Mouse (Mus musculus) A20 (cell line): ENCODE data around the gene Galnt2.
A peak's percentile ranks its signal among the peaks of the same experiment; 100 is the strongest.

ENCODE experiments used
- DNase-seq: peaks from one replicate; pipeline ENCODE4 v3.0.0-alpha.2; 2011; ENCODE audit warnings: low read depth, low spot score

Gene Galnt2

GRCm38 (mm10) chr8:124231176-124231484 is at the start of gene Galnt2:
Gene Galnt2 (plus strand): TSS chr8:124231391.
- peak; percentile 89 for DNase-seq

DNA sequence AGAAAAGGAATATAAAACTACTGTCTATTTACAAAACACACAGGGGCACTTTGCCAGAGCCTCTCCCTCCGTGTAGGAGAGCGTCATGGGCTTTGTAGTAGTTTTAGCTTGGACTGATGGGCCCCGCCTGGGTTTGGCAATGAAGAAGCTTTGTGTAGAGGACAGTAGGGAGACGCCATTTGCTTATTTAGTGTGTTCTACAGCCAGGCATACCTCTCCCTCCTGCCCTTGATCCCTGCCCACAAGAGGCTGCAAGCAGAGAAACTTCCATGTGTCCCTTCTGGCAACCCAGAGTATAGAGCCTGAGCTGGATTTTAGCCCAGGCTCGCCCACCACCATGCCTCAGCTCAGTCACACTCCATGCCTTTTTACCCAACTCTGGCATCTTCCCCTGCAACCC is 49.4 kb upstream of the Galnt2 start:
- DNase-seq: no peak

DNA sequence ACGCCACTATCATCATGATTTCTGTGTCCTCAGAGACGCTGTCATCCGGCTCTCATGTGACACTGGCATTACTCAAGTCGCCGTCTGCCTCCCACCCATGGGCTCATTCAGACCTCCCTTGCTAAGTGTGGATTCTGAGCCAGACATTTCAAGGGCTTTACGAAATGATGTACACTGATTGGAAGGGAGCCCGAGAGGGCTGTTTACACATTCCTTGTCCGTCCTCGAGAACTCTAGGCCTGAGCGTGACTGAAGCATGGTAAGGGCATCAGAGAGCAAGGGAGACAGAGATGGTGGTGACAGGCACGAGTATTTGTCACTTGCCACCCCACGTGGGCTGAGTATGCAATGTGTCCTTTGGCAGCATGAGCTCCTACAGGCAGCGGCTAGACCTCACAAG is 49.0 kb upstream of the Galnt2 start:
- DNase-seq: no peak

- DNase-seq: no peak
Observed at GRCm38 (mm10) chr8:124184078-124184477, 47.1 kb upstream of the Galnt2 start.

GRCm38 (mm10) chr8:124184507-124184906 is 46.7 kb upstream of the Galnt2 start:
- DNase-seq: peak; percentile 52

- DNase-seq: no peak
Observed at GRCm38 (mm10) chr8:124185081-124185480, 46.1 kb upstream of the Galnt2 start.

DNA sequence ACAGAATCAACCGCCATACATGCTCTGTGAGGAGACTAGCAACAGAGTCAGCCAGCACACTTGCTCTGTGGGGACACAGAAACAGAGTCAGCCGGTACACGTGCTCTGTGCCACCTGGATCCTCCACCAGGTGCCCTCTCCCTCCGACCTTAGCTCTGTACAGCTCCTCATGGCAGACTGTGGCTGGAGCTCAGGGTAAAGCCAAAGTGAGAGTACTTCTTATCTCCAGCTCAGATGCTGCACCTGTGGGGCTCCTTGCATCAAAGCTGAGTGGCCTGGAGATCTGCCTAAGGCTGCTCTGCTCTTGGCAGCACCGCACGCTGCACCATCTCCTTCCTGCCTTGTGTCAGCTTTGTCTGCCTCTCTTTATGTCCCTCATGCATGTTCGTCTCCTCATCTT is 40.8 kb upstream of the Galnt2 start:
- no peak for DNase-seq

- no peak for DNase-seq
Observed at GRCm38 (mm10) chr8:124192242-124192641, 38.9 kb upstream of the Galnt2 start.

GRCm38 (mm10) chr8:124192976-124193375 is 38.2 kb upstream of the Galnt2 start:
- no peak for DNase-seq

GRCm38 (mm10) chr8:124193992-124194391 is 37.2 kb upstream of the Galnt2 start:
- DNase-seq: no peak

- DNase-seq: no peak
Observed at GRCm38 (mm10) chr8:124196195-124196594, 35.0 kb upstream of the Galnt2 start.

DNA sequence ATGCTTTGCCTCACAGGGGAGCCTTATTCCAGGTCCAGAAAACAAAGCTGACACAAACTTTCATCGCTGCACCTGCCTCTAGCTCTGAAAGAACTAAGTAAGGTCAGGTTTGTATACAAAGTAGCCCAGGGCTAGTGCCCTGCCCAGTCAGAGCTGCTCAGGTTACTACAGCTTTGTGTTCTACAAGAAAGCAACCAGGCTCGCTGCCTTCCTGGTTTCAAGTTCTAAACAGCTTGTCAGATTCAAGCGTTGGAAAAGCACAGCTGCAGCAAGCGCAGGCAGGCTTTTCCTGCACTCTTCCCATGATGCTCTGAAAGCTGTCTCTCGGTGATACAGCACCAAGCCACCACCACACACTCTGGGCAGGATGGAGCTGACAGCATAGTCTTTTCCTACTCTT is 34.4 kb upstream of the Galnt2 start:
- DNase-seq: no peak

- no peak for DNase-seq
Observed at GRCm38 (mm10) chr8:124198230-124198629, 33.0 kb upstream of the Galnt2 start.

- no peak for DNase-seq
Observed at GRCm38 (mm10) chr8:124200400-124200799, 30.8 kb upstream of the Galnt2 start.

DNA sequence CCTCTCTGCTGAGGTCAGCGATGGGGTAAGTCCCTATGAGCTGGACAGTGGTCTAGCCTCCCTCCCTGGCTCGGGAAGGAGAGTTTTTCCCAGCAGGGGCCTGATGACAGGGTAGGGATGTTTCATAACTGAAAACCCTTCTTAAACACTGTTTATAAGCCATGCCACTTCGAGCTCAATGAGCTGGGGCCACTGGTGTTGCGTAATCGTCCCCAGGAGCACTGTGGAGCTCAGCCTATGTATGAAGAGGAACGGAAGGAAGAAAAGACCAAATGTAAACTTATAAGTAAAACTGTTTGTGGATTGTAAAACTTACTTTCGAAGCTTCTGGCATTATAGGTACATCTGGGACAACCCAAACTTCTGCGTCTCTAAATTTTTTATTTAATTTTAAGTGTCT is 29.5 kb upstream of the Galnt2 start:
- DNase-seq: no peak

GRCm38 (mm10) chr8:124202895-124203294 is 28.3 kb upstream of the Galnt2 start:
- no peak for DNase-seq

DNA sequence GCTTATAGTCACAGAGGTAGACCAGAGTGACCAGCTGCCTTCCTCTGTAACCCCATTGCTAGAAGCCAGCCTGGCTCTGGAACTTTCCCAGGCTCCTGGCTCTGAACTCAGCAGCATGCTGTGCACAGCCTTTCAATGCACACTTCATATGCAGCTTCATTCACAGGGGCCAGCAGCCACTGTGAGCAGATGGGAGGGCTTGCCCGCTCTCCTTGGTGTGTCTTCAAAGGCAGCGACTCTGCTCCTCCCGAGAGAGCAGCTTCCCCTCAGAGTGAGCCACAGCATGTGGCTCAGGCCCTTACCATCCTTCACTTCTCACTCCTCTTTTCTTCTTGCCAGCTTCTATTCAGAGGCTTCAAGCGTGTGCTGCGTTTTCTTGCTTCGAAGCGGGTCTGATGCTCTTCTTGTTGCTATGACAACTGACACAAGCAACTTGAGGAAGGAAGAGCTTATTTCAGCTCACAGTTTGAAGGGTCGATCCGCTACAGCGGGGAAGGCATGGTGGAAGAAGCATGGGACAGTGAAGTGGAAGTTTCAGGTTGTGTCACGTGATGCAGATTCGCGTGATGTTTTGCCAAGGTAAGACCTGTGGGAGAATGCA is 27.1 kb upstream of the Galnt2 start:
- no peak for DNase-seq

GRCm38 (mm10) chr8:124212148-124212547 is 19.0 kb upstream of the Galnt2 start:
- DNase-seq: no peak

DNA sequence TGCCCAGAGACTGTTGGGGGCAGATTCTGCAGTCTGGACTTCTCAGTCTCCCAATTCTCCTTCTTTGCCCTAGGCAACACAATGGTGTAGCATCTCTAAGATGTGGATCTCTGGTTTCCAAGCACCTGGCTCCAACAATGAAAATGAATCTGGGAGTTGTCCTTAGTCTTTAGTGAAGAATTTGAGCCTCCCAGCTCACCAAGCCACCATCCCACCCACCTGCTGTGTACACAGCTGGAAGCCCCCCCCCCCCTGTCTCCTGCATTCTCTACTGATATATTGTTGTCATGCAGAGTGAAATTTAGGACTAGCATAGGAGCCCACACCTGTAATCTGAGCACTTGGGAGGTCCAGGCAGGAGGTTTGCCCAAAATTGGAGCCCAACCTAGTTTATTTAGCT is 14.2 kb upstream of the Galnt2 start:
- DNase-seq: no peak

- no peak for DNase-seq
Observed at GRCm38 (mm10) chr8:124229883-124230282, 1.3 kb upstream of the Galnt2 start.

- no peak for DNase-seq
Observed at GRCm38 (mm10) chr8:124230496-124231175, 555 bp upstream of the Galnt2 start.

DNA sequence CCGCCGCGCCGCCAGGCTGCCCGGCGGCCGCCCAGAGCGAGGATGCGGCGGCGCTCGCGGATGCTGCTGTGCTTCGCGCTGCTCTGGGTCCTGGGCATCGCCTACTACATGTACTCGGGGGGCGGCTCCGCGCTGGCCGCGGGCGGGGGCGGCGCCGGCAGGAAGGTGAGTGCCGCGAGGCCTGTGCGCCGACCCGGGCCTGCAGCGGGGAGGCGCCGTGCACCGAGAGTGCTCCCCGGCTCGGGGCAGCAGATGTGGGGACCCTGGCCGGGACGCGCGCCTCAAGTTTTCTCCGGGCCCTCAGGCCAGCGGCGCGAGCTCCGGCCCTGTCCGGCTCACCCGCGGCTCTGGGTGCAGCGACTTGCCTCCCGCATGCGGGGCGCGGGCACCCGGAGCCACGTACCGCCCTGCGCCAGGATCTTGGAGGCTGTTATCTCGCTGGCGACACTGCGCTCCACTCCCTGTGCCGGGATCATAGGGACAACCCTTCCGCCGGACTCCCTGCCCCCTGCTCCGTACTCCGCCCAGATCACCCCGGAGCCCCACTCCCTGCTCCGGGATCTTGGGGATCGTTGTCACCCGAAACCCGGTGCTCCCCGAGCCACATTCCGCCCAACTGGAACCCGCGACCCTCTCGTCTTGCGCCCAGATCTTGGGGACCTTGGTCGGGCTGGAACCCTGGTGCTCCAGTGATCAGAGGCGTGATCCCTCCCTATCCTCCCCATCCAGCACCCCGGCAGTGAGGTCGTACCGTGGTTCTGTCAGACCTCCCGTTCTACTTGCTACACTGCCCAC is 491 bp downstream of the Galnt2 start:
- DNase-seq: peak; percentile 81

DNA sequence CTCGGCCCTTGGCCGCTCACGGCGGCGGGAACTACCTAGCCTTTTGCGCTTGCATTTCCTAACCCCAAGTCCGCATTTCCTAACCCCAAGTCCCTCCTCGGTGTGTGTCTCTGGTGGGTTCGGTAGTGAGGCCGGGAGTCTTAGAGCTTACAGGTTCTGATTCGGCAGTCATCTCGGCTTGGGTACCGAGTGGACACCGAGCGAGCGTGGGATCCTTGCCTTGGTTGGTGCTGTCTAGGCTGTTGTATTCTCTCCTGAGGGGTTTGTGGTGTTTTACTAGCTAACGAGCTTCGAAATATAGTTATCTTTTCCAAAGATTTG is 1.0 kb downstream of the Galnt2 start:
- DNase-seq: no peak
